Mouse (Mus musculus) kidney, embryonic 16.5 days (tissue): ENCODE data around the gene Gm7544. TPM values are rescaled to one million over a fixed set of nuclear protein-coding genes. Genes with fewer than 3 reads are reported as not detected.
"Not testable (repeated sequence)": the region's sequence is repeated elsewhere in the genome, so short reads cannot be mapped to it uniquely, and the experiment has no call there.

Experiments used
- ATAC-seq: fragments of 200-750 bp; cut with Nextera tagmentation; 2 replicates; pipeline ENCODE4 v1.8.0; 2017; ENCODE audit warnings: moderate TSS enrichment; ENCODE audit not compliant: low FRiP score, low TSS enrichment
- H3K27ac ChIP-seq: fragments of 300-500 bp; sonication (generic); 2 replicates; pipeline ENCODE4 v1.5.1; 2014; ENCODE audit warnings: low read length
- H3K27me3 ChIP-seq: fragments of 300-500 bp; sonication (generic); 2 replicates; pipeline ENCODE4 v1.6.1; 2014; ENCODE audit warnings: low read length, control low read depth, mixed read lengths; ENCODE audit not compliant: insufficient read depth
- H3K36me3 ChIP-seq: fragments of 300-500 bp; sonication (generic); 2 replicates; pipeline ENCODE4 v1.6.1; 2014; ENCODE audit warnings: low read length, control low read depth, mixed read lengths; ENCODE audit not compliant: insufficient read depth
- H3K4me1 ChIP-seq: fragments of 300-500 bp; sonication (generic); 2 replicates; pipeline ENCODE4 v1.6.1; 2014; ENCODE audit warnings: low read length, control low read depth, mixed read lengths; ENCODE audit not compliant: insufficient read depth
- H3K4me2 ChIP-seq: fragments of 300-500 bp; sonication (generic); replicated peaks from 2 replicates; pipeline ENCODE4 v1.6.1; 2014; ENCODE audit warnings: low read depth, low read length
- H3K4me3 ChIP-seq: fragments of 300-500 bp; sonication (generic); 2 replicates; pipeline ENCODE4 v1.5.1; 2014; ENCODE audit warnings: mild to moderate bottlenecking, low read length
- H3K9ac ChIP-seq: fragments of 300-500 bp; sonication (generic); replicated peaks from 2 replicates; pipeline ENCODE4 v1.6.1; 2014; ENCODE audit warnings: low read length
- H3K9me3 ChIP-seq: fragments of 300-500 bp; sonication (generic); 2 replicates; pipeline ENCODE4 v1.6.1; 2016; ENCODE audit warnings: low read length, control low read depth
- WGBS: fragments of 180-500 bp; shearing (Covaris S2); extraction: QIAGEN DNeasy Blood & Tissue Kit; methylation state at CpG from one replicate; pipeline ENCODE4 v1.1.7; 2014; 5-methylcytosine and 5-hydroxymethylcytosine counted together
- polyA plus RNA-seq: library from polyadenylated mRNA; unstranded; fragments of >200 nt; fragmentation: Nextera tagmentation; extraction: Ambion mirVana; gene quantifications from 2 replicates; pipeline ENCODE4 v1.2.1, GENCODE M21; 2015

Gene Gm7544
- polyA plus RNA-seq, 1 experiment from 2014 or later: not detected

GRCm38 (mm10) chr1:82938666-82939065, 17.1 kb downstream of the Gm7544 start:
- Histone ChIP-seq H3K4me3 (no peak overlapping the region), H3K4me1 (no peaks in the 10 kb centered on the region), H3K4me2 (no peak overlapping the region), H3K36me3 (no peaks in the 10 kb centered on the region), H3K27me3 (no peaks in the 10 kb centered on the region), H3K9me3 (peaks cover 11% of the 10 kb centered on the region), H3K27ac (no peak overlapping the region), H3K9ac (no peak overlapping the region)
- WGBS: 93% methylated on average over 5 of the region's 5 CpGs
- ATAC-seq: no peak

DNA sequence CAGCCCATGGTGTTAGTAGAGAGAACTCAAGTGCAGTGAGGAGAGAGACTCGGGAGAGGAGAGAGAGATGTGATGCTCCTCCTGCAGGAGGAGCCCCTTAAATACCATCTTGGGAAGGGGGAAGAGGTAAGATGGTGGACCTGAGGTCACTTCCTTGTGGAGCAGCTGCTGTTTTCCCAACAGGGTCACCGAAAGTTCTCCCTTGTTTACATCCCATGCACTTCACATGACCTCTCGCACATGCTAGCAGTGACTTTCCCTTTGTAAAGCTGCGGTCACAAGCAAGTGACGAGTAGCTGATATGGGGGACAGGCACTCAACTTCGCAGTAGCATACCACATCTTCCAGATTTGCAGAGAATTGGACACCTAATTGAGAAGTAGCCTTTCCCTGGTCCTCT, 24.5 kb downstream of the Gm7544 start, which contains the start of gene Gm6217:
TSS of gene Gm6217 (minus strand) at position 74 of the 400 bp plus-strand sequence.
- no CpG with 5 or more reads among the region's 6 CpGs for WGBS
- H3K27me3 ChIP-seq, H3K4me1 ChIP-seq: not testable (repeated sequence)

GRCm38 (mm10) chr1:82930558-82930957, 25.3 kb downstream of the Gm7544 start:
- not testable (repeated sequence) for ATAC-seq

More for the DNA sequence above, 24.5 kb downstream of the Gm7544 start, which contains the start of gene Gm6217:
- ATAC-seq, H3K9me3 ChIP-seq, H3K4me2 ChIP-seq, H3K36me3 ChIP-seq, H3K4me3 ChIP-seq, H3K9ac ChIP-seq, H3K27ac ChIP-seq: not testable (repeated sequence)

GRCm38 (mm10) chr1:82924650-82925049, 31.2 kb downstream of the Gm7544 start, which contains the start of gene A030014E15Rik:
Gene A030014E15Rik, plus strand, starts transcription at chr1:82924917.
- no peak within 1 kb of the TSS for H3K4me3 ChIP-seq
- H3K4me1 ChIP-seq: no peaks in the 10 kb centered on the region
- H3K4me2 ChIP-seq: no peak within 1 kb of the TSS
- no peak within 1 kb of the TSS for H3K9ac ChIP-seq
- no peaks in the 10 kb centered on the region for H3K36me3 ChIP-seq
- H3K27me3 ChIP-seq: no peaks in the 10 kb centered on the region
- no peak within 1 kb of the TSS for H3K27ac ChIP-seq
- 86% methylated on average over 6 of the region's 6 CpGs for WGBS
- ATAC-seq: no peak
- no peaks in the 10 kb centered on the region for H3K9me3 ChIP-seq

More at GRCm38 (mm10) chr1:82930558-82930957, 25.3 kb downstream of the Gm7544 start:
- not testable (repeated sequence) for H3K36me3 ChIP-seq, H3K27me3 ChIP-seq, H3K27ac ChIP-seq, H3K4me2 ChIP-seq, H3K9ac ChIP-seq, H3K9me3 ChIP-seq, H3K4me1 ChIP-seq, H3K4me3 ChIP-seq
- 77% methylated on average over 2 of the region's 3 CpGs for WGBS

DNA sequence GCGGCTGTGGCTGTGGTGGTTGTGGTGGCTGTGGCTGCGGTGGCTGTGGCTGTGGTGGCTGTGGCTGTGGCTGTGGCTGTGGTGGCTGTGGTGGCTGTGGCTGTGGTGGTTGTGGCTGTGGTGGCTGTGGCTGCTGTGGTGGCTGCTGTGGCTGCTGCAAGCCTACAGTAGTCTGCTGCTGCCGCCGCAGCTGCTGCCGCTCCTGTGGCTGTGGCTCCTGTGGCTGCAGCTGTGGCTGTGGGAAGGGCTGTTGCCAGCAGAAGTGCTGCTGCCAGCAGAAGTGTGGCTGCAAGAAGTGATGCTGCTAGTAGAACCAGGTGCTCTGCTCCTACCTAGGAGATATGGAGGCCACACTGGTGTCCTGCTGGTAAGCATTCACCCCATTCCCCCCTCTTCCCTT, 42.4 kb downstream of the Gm7544 start:
- H3K4me2 ChIP-seq, H3K27ac ChIP-seq, ATAC-seq, H3K27me3 ChIP-seq, H3K4me3 ChIP-seq, H3K9ac ChIP-seq, H3K36me3 ChIP-seq, H3K4me1 ChIP-seq, H3K9me3 ChIP-seq: not testable (repeated sequence)
- 94% methylated on average over 5 of the region's 5 CpGs for WGBS

GRCm38 (mm10) chr1:82913025-82913424, 42.8 kb downstream of the Gm7544 start, which contains the start of gene A030005L19Rik:
Gene A030005L19Rik, plus strand, starts transcription at chr1:82913325.
- no peak within 1 kb of the TSS for H3K4me3 ChIP-seq
- WGBS: 84% methylated on average over 3 of the region's 3 CpGs
- no peak for ATAC-seq

DNA sequence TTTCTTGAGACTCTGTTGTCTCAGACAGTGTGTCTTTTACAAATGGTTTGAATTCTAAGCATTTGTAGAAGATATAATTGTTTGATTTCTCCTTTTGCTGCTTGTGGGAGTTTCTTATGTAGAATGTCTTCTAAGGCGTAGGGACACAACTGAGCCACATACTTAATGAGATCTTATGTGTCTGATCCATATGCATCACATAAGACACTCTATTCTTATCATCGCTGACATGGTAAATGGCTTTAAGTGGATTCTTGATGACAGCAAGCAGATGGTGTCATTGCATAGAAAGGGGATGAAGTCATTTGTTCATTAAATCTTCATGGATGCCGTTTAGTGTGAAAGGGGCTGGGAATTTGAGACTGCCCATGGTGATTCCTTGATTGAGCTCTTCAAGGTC, 49.9 kb downstream of the Gm7544 start:
- H3K4me2 ChIP-seq: no peak overlapping the region
- no peak for ATAC-seq
- no peaks in the 10 kb centered on the region for H3K27me3 ChIP-seq
- no peak overlapping the region for H3K9ac ChIP-seq
- peaks cover 6% of the 10 kb centered on the region; the same call in 1 of the 2 replicates for H3K36me3 ChIP-seq
- no peaks in the 10 kb centered on the region for H3K4me1 ChIP-seq
- H3K4me3 ChIP-seq: no peak overlapping the region
- no peak overlapping the region for H3K27ac ChIP-seq
- WGBS: 83% methylated on average over 3 of the region's 3 CpGs
- H3K9me3 ChIP-seq: no peaks in the 10 kb centered on the region

More at GRCm38 (mm10) chr1:82913025-82913424, 42.8 kb downstream of the Gm7544 start, which contains the start of gene A030005L19Rik:
- Histone ChIP-seq H3K27ac (no peak within 1 kb of the TSS), H3K9ac (no peak within 1 kb of the TSS), H3K27me3 (no peaks in the 10 kb centered on the region), H3K4me2 (no peak within 1 kb of the TSS), H3K36me3 (no peaks in the 10 kb centered on the region), H3K4me1 (no peaks in the 10 kb centered on the region), H3K9me3 (no peaks in the 10 kb centered on the region)

Other genes starting within 250 kb of the Gm7544 start
- 217 and 253 TPM in 2 replicates for gene Mff, start 231.1 kb downstream of the Gm7544 start, polyA plus RNA-seq
- gene Tm4sf20, start 187.6 kb downstream of the Gm7544 start, polyA plus RNA-seq: 1.1 and 1.7 TPM in 2 replicates
- not detected in 2 replicates for gene Gm47791, start 184.8 kb downstream of the Gm7544 start, polyA plus RNA-seq
- 28.0 and 28.2 TPM in 2 replicates for gene Agfg1, start 116.5 kb downstream of the Gm7544 start, polyA plus RNA-seq
- not detected in 2 replicates for gene A030005L19Rik, start 42.7 kb downstream of the Gm7544 start, polyA plus RNA-seq
- not detected in 2 replicates for gene A030014E15Rik, start 31.1 kb downstream of the Gm7544 start, polyA plus RNA-seq
- gene Gm6217, start 24.6 kb downstream of the Gm7544 start, polyA plus RNA-seq: not detected in 2 replicates
- not detected in 2 replicates for gene A030003K21Rik, start 12.6 kb downstream of the Gm7544 start, polyA plus RNA-seq
- not detected in 2 replicates for gene Gm47955, start 4.3 kb upstream of the Gm7544 start, polyA plus RNA-seq
- not detected in 2 replicates for gene Gm47959, start 44.5 kb upstream of the Gm7544 start, polyA plus RNA-seq
- 1.5 and 2.4 TPM in 2 replicates for gene Slc19a3, start 82.4 kb upstream of the Gm7544 start, polyA plus RNA-seq
- gene Krtap28-10, start 86.5 kb upstream of the Gm7544 start, polyA plus RNA-seq: not detected in 2 replicates
- not detected in 2 replicates for gene Gm47969, start 88.9 kb upstream of the Gm7544 start, polyA plus RNA-seq
- gene A030005K14Rik, start 103.4 kb upstream of the Gm7544 start, polyA plus RNA-seq: not detected in 2 replicates
- not detected in 2 replicates for gene Krtap28-13, start 104.9 kb upstream of the Gm7544 start, polyA plus RNA-seq
- gene Ccl20, start 160.8 kb upstream of the Gm7544 start, polyA plus RNA-seq: 0.63 and 0.92 TPM in 2 replicates
- 0.18 and 0.44 TPM in 2 replicates for gene Daw1, start 203.7 kb upstream of the Gm7544 start, polyA plus RNA-seq